Mouse (Mus musculus) bone marrow, adult 2 months (tissue): ENCODE measurements around the gene Dhx9.

ENCODE experiments used
- CTCF ChIP-seq: fragments of 200-500 bp; IDR thresholded peaks from 2 replicates; pipeline ENCODE4 v1.5.1; 2011; ENCODE audit warnings: low read length, control low read depth; ENCODE audit not compliant: control insufficient read depth, insufficient read depth
- POLR2A ChIP-seq: fragments of 200-500 bp; IDR thresholded peaks from 2 replicates; pipeline ENCODE4 v1.6.1; 2011; ENCODE audit warnings: low read depth, mild to moderate bottlenecking, control low read depth, low read length, borderline replicate concordance; ENCODE audit not compliant: control insufficient read depth

DNA sequence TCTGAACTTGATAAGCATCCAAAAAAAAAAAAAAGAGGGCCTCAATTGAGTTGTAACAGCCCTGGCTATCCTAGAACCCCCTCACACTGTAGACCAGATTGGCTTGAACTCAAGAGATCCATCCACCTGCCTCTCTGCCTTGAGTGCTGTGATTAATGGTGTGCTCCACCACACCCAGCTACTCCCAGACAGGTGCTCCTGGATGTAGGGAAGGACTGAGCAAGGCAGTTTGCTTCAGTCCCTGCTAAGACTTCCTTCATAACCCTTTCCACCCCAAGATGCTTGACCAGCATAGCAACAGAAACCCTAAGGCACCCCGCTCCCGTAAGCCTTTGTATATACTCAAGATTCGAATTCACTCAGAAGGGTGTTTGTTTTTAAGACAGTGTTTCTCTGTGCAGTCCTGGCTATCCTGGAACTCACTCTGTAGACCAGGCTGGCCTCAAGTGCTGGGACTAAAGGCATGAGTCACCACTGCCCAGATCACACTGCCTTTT lies 34.3 kb downstream of the Dhx9 start:
- no peak for TF ChIP-seq POLR2A
- no peak for TF ChIP-seq CTCF
